Mouse (Mus musculus): ENCODE data around the gene Itgbl1.

The Itgbl1 gene

DNA sequence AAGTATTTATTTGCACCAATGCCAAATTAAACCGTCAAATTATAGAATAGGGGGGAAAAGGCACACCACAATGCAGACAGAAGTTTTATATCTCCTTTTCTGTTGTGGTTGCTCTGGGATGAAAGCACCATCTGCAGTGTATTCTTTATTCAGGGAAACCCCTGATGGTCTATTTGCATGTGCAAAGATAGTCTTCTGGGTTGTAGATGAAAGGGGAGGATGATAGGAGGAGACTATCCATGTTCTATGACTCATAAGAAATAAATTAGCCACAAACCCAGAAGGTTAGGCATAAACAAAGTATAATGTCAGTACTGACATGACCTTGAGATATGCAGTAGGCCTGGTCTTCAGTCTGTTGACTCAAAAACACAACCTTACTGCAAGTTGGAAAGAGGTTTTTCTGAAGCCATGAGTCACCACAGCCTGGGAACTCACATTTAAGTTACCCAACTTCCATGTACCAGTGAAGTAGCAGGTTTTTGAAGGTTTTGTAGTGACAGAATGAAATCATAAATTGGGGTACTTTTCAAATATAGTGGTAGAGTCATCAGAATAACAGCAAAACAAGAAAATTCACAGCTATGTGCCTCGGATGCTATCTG lies 330.9 kb downstream of the Itgbl1 start:
- no peak for DNase-seq
